Mouse (Mus musculus) spleen, postnatal 36 days (tissue): Measurements from ENCODE around the gene Arhgap19.

Experiments used
- DNase-seq, 2 experiments: peaks; one replicate each; pipeline ENCODE4 v3.0.0; 2022; ENCODE audit warnings: low spot score in 2 of 2, mixed read lengths in 1 of 2

The Arhgap19 gene

DNA sequence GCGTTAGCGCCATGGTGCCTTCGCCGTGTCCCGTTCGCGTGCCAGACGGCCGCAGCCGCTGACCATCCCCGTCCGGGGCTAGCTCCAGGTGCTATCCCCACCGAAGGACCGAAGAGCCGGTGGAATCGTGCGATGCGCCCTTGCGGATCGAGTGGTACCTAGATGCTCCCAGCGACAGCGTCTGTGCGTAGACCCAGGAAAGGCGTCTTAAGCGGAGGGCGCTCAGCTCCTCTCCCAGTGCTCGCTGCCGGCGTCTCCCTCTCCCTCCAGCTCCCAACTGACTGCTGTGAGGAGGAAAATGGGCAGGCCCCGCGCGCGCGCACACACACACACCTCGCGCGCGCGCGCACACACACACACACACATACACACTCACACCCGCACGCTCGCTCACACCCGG is 58.5 kb downstream of the Arhgap19 start, which contains the start of gene Slit1:
TSS of gene Slit1 (minus strand) at position 270 of the 400 bp plus-strand sequence.
- DNase-seq, result no peak

DNA sequence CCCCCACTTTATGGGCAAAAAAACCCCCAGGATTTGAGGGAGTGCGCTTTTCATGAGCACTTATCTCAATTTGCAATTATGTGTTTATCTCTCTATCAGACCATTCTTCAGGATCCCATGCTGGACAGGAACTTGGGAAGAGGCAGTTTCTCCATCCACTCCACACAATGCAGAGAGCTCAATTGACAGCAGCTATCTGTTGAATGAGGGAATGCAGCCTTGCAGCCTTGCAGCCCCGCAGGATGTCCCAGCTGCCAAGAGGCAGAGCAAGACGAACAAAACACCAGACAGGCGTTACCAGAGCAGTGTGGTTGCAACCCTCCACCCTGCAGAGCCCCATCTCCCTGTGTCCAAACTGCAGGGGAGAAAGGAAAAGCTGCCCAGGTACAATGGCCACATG is 63.0 kb downstream of the Arhgap19 start:
- no peak for DNase-seq

DNA sequence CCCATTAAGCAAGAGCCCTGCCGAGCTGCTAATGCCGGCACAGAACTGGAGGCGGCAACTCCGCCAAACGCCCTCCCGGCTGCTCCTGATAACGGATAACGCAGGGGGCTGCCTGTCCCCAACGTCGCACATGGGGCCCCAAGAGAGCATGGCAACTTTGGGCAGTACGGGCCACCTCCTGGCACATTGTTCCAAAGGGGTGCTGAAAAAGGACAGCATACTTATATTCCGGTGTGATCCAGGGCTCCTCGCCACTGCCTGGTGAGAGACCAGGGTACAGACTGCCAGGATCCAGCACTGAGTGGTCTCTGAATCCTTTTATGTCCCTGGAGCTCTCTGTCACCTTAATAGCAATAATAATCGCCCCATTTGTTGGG is 63.4 kb downstream of the Arhgap19 start:
- no peak for DNase-seq

DNA sequence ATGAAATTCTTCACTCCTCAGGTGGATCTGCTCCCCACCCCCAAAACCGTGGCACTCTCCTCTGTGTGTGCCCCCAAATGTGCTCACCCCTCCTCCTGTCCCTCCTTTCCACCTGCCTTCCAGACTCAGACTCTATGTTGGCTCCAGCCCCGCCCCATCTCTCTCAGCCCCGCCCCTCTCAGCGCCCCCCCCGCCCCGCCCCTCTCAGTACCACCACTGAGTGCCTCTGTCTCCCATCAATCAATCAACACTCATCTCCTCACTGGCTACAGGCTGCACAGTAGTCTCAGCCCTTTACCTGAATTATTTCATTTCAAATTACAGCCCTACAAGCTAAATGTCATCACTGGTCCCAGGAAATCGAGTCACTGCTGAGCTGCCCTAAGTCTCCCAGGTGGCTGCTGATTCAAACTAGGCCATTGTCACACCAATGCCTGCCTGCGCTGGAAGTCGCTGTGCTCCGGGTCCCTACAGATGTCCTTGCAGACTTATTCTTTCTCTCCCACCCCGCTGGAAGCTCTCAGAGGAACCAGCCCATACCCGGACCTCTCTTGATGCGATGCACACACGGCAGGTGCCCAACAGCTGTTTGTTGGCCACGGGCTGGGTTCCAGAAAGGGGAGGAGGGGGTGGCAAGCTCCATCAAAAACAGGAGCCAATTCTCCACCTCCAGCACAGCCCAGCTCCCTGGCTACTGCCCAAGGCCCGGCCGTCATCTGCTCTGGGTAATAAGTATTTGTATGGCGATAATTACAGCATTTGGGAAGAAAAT is 64.0 kb downstream of the Arhgap19 start:
- DNase-seq, result no peak

DNA sequence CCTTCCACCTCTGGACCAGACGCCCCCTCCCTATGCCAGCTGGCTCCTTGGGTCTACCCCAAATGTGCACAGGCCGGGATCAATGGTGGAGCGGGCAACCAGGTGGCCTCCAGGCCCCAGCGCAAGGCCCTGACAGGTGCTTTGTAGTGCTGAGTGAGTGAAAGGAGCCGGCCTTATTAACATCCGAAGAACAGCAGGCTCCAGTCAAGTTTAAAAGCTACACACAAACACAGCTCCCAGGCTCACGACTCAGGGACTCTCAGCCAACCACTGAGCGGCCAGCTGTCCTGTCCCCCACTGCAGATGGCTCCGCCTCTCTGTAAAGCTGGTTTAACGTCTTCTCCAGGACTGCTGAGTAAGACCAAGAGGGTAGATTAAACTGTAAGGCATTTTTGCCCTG is 67.2 kb downstream of the Arhgap19 start:
- DNase-seq, result no peak

DNA sequence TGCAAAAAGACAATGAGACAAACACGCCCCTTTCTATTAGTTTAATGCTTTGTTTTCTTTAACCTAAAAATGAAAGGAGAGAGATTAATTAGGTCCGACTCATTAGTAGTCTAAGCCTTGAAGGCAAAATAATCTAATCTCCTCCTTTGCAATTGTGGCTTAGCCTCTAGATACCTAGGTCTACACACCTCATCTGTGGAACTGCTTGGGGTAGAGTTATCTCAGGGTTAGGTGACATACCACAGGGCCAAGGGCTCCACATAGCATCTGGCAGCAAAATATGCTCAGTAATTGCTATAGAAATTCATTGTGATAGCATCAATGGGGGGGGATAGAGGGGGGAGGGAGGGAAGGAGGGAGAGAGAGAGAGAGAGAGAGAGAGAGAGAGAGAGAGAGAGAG is 76.4 kb downstream of the Arhgap19 start:
- DNase-seq, result no peak

DNA sequence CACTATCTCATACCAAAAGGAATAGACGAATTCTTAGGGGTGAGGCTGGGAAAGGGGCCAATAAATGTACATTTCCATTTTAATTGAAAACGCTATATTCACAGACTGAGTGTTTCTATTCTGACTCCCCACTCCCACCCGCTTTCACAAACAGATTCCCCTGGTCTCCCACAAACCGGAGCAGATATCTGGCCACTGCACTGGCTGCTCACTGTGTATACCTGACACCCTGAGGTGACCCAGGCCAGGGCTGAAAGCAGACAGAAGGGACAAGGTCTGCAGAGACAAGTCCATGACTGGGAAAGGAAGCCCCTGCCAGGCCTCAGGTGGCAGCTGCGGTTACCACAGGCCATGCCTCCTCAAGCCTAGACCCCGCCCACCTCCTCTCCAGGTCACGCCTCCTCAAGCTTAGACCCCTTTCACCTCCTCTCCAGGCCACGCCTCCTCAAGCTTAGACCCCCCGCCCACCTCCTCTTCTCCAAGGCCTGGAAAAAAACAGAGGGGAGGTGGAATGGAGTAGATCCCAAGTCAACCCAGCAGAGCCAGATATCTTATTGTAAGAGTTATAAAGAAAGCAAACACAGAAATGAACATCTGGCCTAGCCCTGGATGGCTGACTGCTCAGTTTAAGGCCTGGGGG is 76.9 kb downstream of the Arhgap19 start:
- no peak for DNase-seq

DNA sequence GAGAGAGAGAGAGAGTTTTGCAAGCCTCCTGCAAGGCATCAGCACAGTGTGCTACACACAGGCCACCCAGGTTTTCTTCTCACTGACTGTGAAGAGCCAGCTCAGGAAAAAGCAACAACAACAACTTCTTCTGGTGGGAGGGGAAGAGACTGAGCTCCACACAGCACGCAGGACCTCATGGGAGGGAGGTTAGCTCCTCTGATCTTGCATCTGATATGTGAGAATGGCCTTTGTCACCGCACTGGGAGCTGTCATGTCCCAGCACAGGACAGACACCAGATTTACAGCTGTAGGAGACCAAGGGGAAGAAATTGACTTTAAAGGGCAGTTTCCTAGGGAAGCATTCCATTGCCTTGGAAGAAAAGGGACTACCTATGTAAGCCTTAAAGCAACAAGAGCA is 78.5 kb downstream of the Arhgap19 start:
- no peak for DNase-seq

DNA sequence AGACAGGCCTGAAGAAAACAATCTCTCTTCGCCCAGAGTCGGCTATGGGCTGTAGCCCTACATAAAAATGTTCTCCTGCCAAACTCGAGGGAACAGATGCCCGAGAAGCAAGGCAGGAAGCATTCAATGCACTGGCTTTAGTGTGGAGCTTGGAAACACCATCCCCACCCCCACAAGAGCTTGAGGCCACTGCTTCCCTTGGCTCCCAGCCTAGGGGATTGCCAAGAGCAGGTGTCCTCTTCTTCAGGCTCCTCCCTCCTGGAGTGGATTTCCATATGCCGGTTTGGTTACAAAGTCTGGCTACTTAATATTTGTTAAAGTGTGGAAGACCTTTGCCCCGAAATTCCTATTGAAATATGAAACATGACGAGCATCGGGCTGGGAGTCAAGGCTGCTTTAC is 82.4 kb downstream of the Arhgap19 start:
- no peak for DNase-seq
